Mouse (Mus musculus): ENCODE data around the gene Cnp. TPM values are rescaled to one million over a fixed set of nuclear protein-coding genes. Genes with fewer than 3 reads are reported as not detected.

The Cnp gene
- total and polyA plus RNA-seq, 3 experiments = 19.0 to 20.8 TPM; not detected in 1

GRCm38 (mm10) chr11:100592346-100593046 lies 17.8 kb downstream of the Cnp start:
- no peak for DNase-seq (ENCODE audit: low read depth, low spot score)
- no peaks in the 10 kb centered on the region for H3K27me3 ChIP-seq (ENCODE audit: control insufficient read depth in 1 of 2, insufficient read depth in 2 of 2, low read length in 2 of 2)
- H3K27ac ChIP-seq (ENCODE audit: control insufficient read depth, low read depth, low read length) = no peak overlapping the region
- no peaks in the 10 kb centered on the region for H3K79me2 ChIP-seq (ENCODE audit: control insufficient read depth, insufficient read depth, low read length, poor library complexity)
- no peaks in the 10 kb centered on the region for H3K4me1 ChIP-seq (ENCODE audit: control insufficient read depth in 1 of 2, insufficient read depth in 2 of 2, low read length in 2 of 2)
- H3K9me3 ChIP-seq (replicated peaks; ENCODE audit: insufficient read depth, low read length) = no peaks in the 10 kb centered on the region
- H3K4me3 ChIP-seq (ENCODE audit: control insufficient read depth in 1 of 2, insufficient read depth in 1 of 2, low read depth in 2 of 2, low read length in 2 of 2) = no peak overlapping the region
- TF ChIP-seq MEF2A (IDR thresholded peaks at IDR 0.05; ENCODE audit: extremely low read depth, insufficient replicate concordance, low read depth, low read length, poor library complexity, severe bottlenecking) (no peak), POLR2AphosphoS5 (IDR thresholded peaks at IDR 0.05; ENCODE audit: borderline replicate concordance, low read depth, low read length) (no peak), MYB (IDR thresholded peaks at IDR 0.05; ENCODE audit: low read depth, low read length) (no peak), POLR2A (IDR thresholded peaks at IDR 0.05; ENCODE audit: control insufficient read depth in 1 of 2, insufficient read depth in 1 of 2, low read depth in 1 of 2, low read length in 2 of 2, poor library complexity in 1 of 2) (no peak), MYC (IDR thresholded peaks at IDR 0.05; ENCODE audit: low read depth, low read length) (no peak), SMC3 (IDR thresholded peaks at IDR 0.05; ENCODE audit: low read depth, low read length) (no peak), TAL1 (IDR thresholded peaks at IDR 0.05; ENCODE audit: low read length) (no peak), KAT2A (conservative IDR thresholded peaks at IDR 0.05; ENCODE audit: low read depth, low read length) (no peak), UBTF (IDR thresholded peaks at IDR 0.05; ENCODE audit: borderline replicate concordance, insufficient read depth, low read depth, low read length) (no peak), ZMIZ1 (IDR thresholded peaks at IDR 0.05; ENCODE audit: low read depth, low read length) (no peak), POLR2AphosphoS2 (IDR thresholded peaks at IDR 0.05; ENCODE audit: low read length) (no peak), NELFE (IDR thresholded peaks at IDR 0.05; ENCODE audit: low read depth, low read length) (no peak), EP300 (IDR thresholded peaks at IDR 0.05; ENCODE audit: low read depth in 1 of 2, low read length in 2 of 2) (no peak), RCOR1 (IDR thresholded peaks at IDR 0.05; ENCODE audit: low read depth, low read length) (no peak), GATA1 (IDR thresholded peaks at IDR 0.05; ENCODE audit: low read depth, low read length) (no peak), CHD2 (IDR thresholded peaks at IDR 0.05; ENCODE audit: low read length) (no peak), MAZ (IDR thresholded peaks at IDR 0.05; ENCODE audit: low read depth, low read length) (no peak), ZKSCAN1 (IDR thresholded peaks at IDR 0.05; ENCODE audit: low read depth, low read length) (no peak)
- H3K36me3 ChIP-seq (ENCODE audit: control insufficient read depth in 1 of 2, insufficient read depth in 2 of 2, low read length in 2 of 2) = peaks cover 0 to 65% of the 10 kb centered on the region in 2 experiments; a peak in 2 of 4 replicates
- no peak overlapping the region for H3K9ac ChIP-seq (ENCODE audit: control insufficient read depth, low read depth, low read length, poor library complexity, severe bottlenecking)

GRCm38 (mm10) chr11:100594608-100595007 lies 19.9 kb downstream of the Cnp start:
- no peaks in the 10 kb centered on the region for H3K79me2 ChIP-seq (ENCODE audit: control insufficient read depth, insufficient read depth, low read length, poor library complexity)
- H3K36me3 ChIP-seq (ENCODE audit: control insufficient read depth in 1 of 2, insufficient read depth in 2 of 2, low read length in 2 of 2) = peaks cover 0 to 64% of the 10 kb centered on the region in 2 experiments; a peak in 2 of 4 replicates
- no peaks in the 10 kb centered on the region for H3K27me3 ChIP-seq (ENCODE audit: control insufficient read depth in 1 of 2, insufficient read depth in 2 of 2, low read length in 2 of 2)
- no peaks in the 10 kb centered on the region for H3K4me1 ChIP-seq (ENCODE audit: control insufficient read depth in 1 of 2, insufficient read depth in 2 of 2, low read length in 2 of 2)
- no peak for TF ChIP-seq SIN3A (IDR thresholded peaks at IDR 0.05; ENCODE audit: low read length)
- no peak for TF ChIP-seq POLR2A (IDR thresholded peaks at IDR 0.05; ENCODE audit: control insufficient read depth in 1 of 2, insufficient read depth in 1 of 2, low read depth in 1 of 2, low read length in 2 of 2, poor library complexity in 1 of 2)
- TF ChIP-seq POLR2AphosphoS2 (IDR thresholded peaks at IDR 0.05; ENCODE audit: low read length) = no peak
- no peak for TF ChIP-seq MAZ (IDR thresholded peaks at IDR 0.05; ENCODE audit: low read depth, low read length)
- TF ChIP-seq JUND (IDR thresholded peaks at IDR 0.05; ENCODE audit: low read depth, low read length) = no peak
- no peak for TF ChIP-seq CHD2 (IDR thresholded peaks at IDR 0.05; ENCODE audit: low read length)
- TF ChIP-seq SMC3 (IDR thresholded peaks at IDR 0.05; ENCODE audit: low read depth, low read length) = no peak
- no peak for TF ChIP-seq MXI1 (IDR thresholded peaks at IDR 0.05; ENCODE audit: low read depth, low read length)
- TF ChIP-seq POLR2AphosphoS5 (IDR thresholded peaks at IDR 0.05; ENCODE audit: borderline replicate concordance, low read depth, low read length) = no peak
- TF ChIP-seq UBTF (IDR thresholded peaks at IDR 0.05; ENCODE audit: borderline replicate concordance, insufficient read depth, low read depth, low read length) = no peak
- TF ChIP-seq CHD1 (IDR thresholded peaks at IDR 0.05; ENCODE audit: low read depth, low read length) = no peak
- no peak for TF ChIP-seq MYC (IDR thresholded peaks at IDR 0.05; ENCODE audit: low read depth, low read length)
- no peak for TF ChIP-seq E2F4 (IDR thresholded peaks at IDR 0.05; ENCODE audit: borderline replicate concordance, low read depth, low read length)
- TF ChIP-seq TBP (IDR thresholded peaks at IDR 0.05; ENCODE audit: low read depth, low read length) = no peak
- no peaks in the 10 kb centered on the region for H3K9me3 ChIP-seq (replicated peaks; ENCODE audit: insufficient read depth, low read length)
- H3K4me3 ChIP-seq (ENCODE audit: control insufficient read depth in 1 of 2, insufficient read depth in 1 of 2, low read depth in 2 of 2, low read length in 2 of 2) = no peak overlapping the region
- DNase-seq (ENCODE audit: low read depth, low spot score) = no peak
- no peak overlapping the region for H3K9ac ChIP-seq (ENCODE audit: control insufficient read depth, low read depth, low read length, poor library complexity, severe bottlenecking)
- H3K27ac ChIP-seq (ENCODE audit: control insufficient read depth, low read depth, low read length) = no peak overlapping the region

All from MEL (cell line).